Mouse (Mus musculus): Measurements from ENCODE around the gene Irf2. TPM values are rescaled to one million over a fixed set of nuclear protein-coding genes. Genes with fewer than 3 reads are reported as not detected.

The Irf2 gene
- polyA plus RNA-seq, 1 experiment from 2014 or later, result 9.2 TPM

- H3K4me3 ChIP-seq (ENCODE audit: low read depth, low read length), result no peak overlapping the region
- no peaks in the 10 kb centered on the region for H3K9me3 ChIP-seq (ENCODE audit: control insufficient read depth, low read length)
- 93% methylated on average over 6 of the region's 6 CpGs for WGBS
- no peak overlapping the region for H3K9ac ChIP-seq (ENCODE audit: low read length)
- DNase-seq (ENCODE audit: low spot score, missing footprints), result no peak
- H3K4me2 ChIP-seq, result no peak overlapping the region
- ATAC-seq (ENCODE audit: low FRiP score), result no peak
- H3K27ac ChIP-seq (ENCODE audit: low read depth, low read length), result no peak overlapping the region
- H3K36me3 ChIP-seq (ENCODE audit: control insufficient read depth, insufficient read depth, low read length), result no peaks in the 10 kb centered on the region
- H3K27me3 ChIP-seq (ENCODE audit: control insufficient read depth, insufficient read depth, low read length), result no peaks in the 10 kb centered on the region
- H3K4me1 ChIP-seq (ENCODE audit: control insufficient read depth, insufficient read depth, low read length), result no peaks in the 10 kb centered on the region
Observed at GRCm38 (mm10) chr8:46781067-46781657, 41.6 kb downstream of the Irf2 start.

- no peak overlapping the region for H3K27ac ChIP-seq (ENCODE audit: low read depth, low read length)
- H3K36me3 ChIP-seq (ENCODE audit: control insufficient read depth, insufficient read depth, low read length), result no peaks in the 10 kb centered on the region
- no peaks in the 10 kb centered on the region for H3K4me1 ChIP-seq (ENCODE audit: control insufficient read depth, insufficient read depth, low read length)
- no peak for DNase-seq (ENCODE audit: low spot score, missing footprints)
- no peak overlapping the region for H3K9ac ChIP-seq (ENCODE audit: low read length)
- H3K9me3 ChIP-seq (ENCODE audit: control insufficient read depth, low read length), result no peaks in the 10 kb centered on the region
- no peak for ATAC-seq (ENCODE audit: low FRiP score)
- 95% methylated on average over 5 of the region's 5 CpGs for WGBS
- no peak overlapping the region for H3K4me2 ChIP-seq
- H3K27me3 ChIP-seq (ENCODE audit: control insufficient read depth, insufficient read depth, low read length), result no peaks in the 10 kb centered on the region
- no peak overlapping the region for H3K4me3 ChIP-seq (ENCODE audit: low read depth, low read length)
Observed at GRCm38 (mm10) chr8:46782254-46782653, 42.7 kb downstream of the Irf2 start.

- Histone ChIP-seq H3K36me3 (ENCODE audit: control insufficient read depth, insufficient read depth, low read length) (no peaks in the 10 kb centered on the region), H3K9ac (ENCODE audit: low read length) (no peak overlapping the region), H3K27me3 (ENCODE audit: control insufficient read depth, insufficient read depth, low read length) (no peaks in the 10 kb centered on the region), H3K4me1 (ENCODE audit: control insufficient read depth, insufficient read depth, low read length) (no peaks in the 10 kb centered on the region), H3K4me3 (ENCODE audit: low read depth, low read length) (no peak overlapping the region), H3K27ac (ENCODE audit: low read depth, low read length) (no peak overlapping the region), H3K9me3 (ENCODE audit: control insufficient read depth, low read length) (no peaks in the 10 kb centered on the region), H3K4me2 (no peak overlapping the region)
- peak; percentile 10 for DNase-seq (ENCODE audit: low spot score, missing footprints)
- WGBS, result 55% methylated on average over 2 of the region's 2 CpGs
- ATAC-seq (ENCODE audit: low FRiP score), result no peak
Observed at GRCm38 (mm10) chr8:46785070-46785469, 45.5 kb downstream of the Irf2 start.

GRCm38 (mm10) chr8:46785926-46786325, 46.4 kb downstream of the Irf2 start:
- WGBS, result 89% methylated on average over 6 of the region's 6 CpGs
- ATAC-seq (ENCODE audit: low FRiP score) (no peak), DNase-seq (ENCODE audit: low spot score, missing footprints) (peak; percentile 79)

GRCm38 (mm10) chr8:46789091-46789881, 49.8 kb downstream of the Irf2 start:
- 90% methylated on average over 5 of the region's 5 CpGs for WGBS
- peak; percentile 69 for DNase-seq (ENCODE audit: low spot score, missing footprints)

More at GRCm38 (mm10) chr8:46785926-46786325, 46.4 kb downstream of the Irf2 start:
- no peak overlapping the region for H3K4me2 ChIP-seq
- H3K27ac ChIP-seq (ENCODE audit: low read depth, low read length), result no peak overlapping the region
- H3K36me3 ChIP-seq (ENCODE audit: control insufficient read depth, insufficient read depth, low read length), result no peaks in the 10 kb centered on the region
- H3K4me3 ChIP-seq (ENCODE audit: low read depth, low read length), result no peak overlapping the region
- H3K27me3 ChIP-seq (ENCODE audit: control insufficient read depth, insufficient read depth, low read length), result no peaks in the 10 kb centered on the region
- H3K4me1 ChIP-seq (ENCODE audit: control insufficient read depth, insufficient read depth, low read length), result no peaks in the 10 kb centered on the region
- H3K9ac ChIP-seq (ENCODE audit: low read length), result no peak overlapping the region
- no peaks in the 10 kb centered on the region for H3K9me3 ChIP-seq (ENCODE audit: control insufficient read depth, low read length)

GRCm38 (mm10) chr8:46791664-46792371, 52.3 kb downstream of the Irf2 start:
- 82% methylated on average over 5 of the region's 5 CpGs for WGBS

More at GRCm38 (mm10) chr8:46789091-46789881, 49.8 kb downstream of the Irf2 start:
- Histone ChIP-seq H3K4me3 (ENCODE audit: low read depth, low read length) (no peak overlapping the region), H3K9me3 (ENCODE audit: control insufficient read depth, low read length) (no peaks in the 10 kb centered on the region), H3K9ac (ENCODE audit: low read length) (no peak overlapping the region), H3K27me3 (ENCODE audit: control insufficient read depth, insufficient read depth, low read length) (no peaks in the 10 kb centered on the region), H3K4me2 (no peak overlapping the region), H3K4me1 (ENCODE audit: control insufficient read depth, insufficient read depth, low read length) (no peaks in the 10 kb centered on the region), H3K36me3 (ENCODE audit: control insufficient read depth, insufficient read depth, low read length) (no peaks in the 10 kb centered on the region), H3K27ac (ENCODE audit: low read depth, low read length) (no peak overlapping the region)
- ATAC-seq (ENCODE audit: low FRiP score), result no peak

GRCm38 (mm10) chr8:46792653-46793052, 53.1 kb downstream of the Irf2 start:
- ATAC-seq (ENCODE audit: low FRiP score) (no peak), DNase-seq (ENCODE audit: low spot score, missing footprints) (no peak)
- Histone ChIP-seq H3K36me3 (ENCODE audit: control insufficient read depth, insufficient read depth, low read length) (no peaks in the 10 kb centered on the region), H3K4me3 (ENCODE audit: low read depth, low read length) (no peak overlapping the region), H3K4me2 (no peak overlapping the region), H3K9me3 (ENCODE audit: control insufficient read depth, low read length) (no peaks in the 10 kb centered on the region), H3K4me1 (ENCODE audit: control insufficient read depth, insufficient read depth, low read length) (no peaks in the 10 kb centered on the region), H3K27me3 (ENCODE audit: control insufficient read depth, insufficient read depth, low read length) (no peaks in the 10 kb centered on the region), H3K27ac (ENCODE audit: low read depth, low read length) (no peak overlapping the region), H3K9ac (ENCODE audit: low read length) (no peak overlapping the region)
- WGBS, result 82% methylated on average over 2 of the region's 2 CpGs

More at GRCm38 (mm10) chr8:46791664-46792371, 52.3 kb downstream of the Irf2 start:
- H3K9ac ChIP-seq (ENCODE audit: low read length), result no peak overlapping the region
- H3K36me3 ChIP-seq (ENCODE audit: control insufficient read depth, insufficient read depth, low read length), result no peaks in the 10 kb centered on the region
- ATAC-seq (ENCODE audit: low FRiP score) (no peak), DNase-seq (ENCODE audit: low spot score, missing footprints) (no peak)
- no peak overlapping the region for H3K4me3 ChIP-seq (ENCODE audit: low read depth, low read length)
- H3K4me2 ChIP-seq, result no peak overlapping the region
- H3K9me3 ChIP-seq (ENCODE audit: control insufficient read depth, low read length), result no peaks in the 10 kb centered on the region
- H3K4me1 ChIP-seq (ENCODE audit: control insufficient read depth, insufficient read depth, low read length), result no peaks in the 10 kb centered on the region
- no peaks in the 10 kb centered on the region for H3K27me3 ChIP-seq (ENCODE audit: control insufficient read depth, insufficient read depth, low read length)
- no peak overlapping the region for H3K27ac ChIP-seq (ENCODE audit: low read depth, low read length)

- H3K9ac ChIP-seq (ENCODE audit: low read length), result no peak overlapping the region
- H3K4me2 ChIP-seq, result no peak overlapping the region
- 97% methylated on average over 14 of the region's 14 CpGs for WGBS
- no peaks in the 10 kb centered on the region for H3K27me3 ChIP-seq (ENCODE audit: control insufficient read depth, insufficient read depth, low read length)
- H3K36me3 ChIP-seq (ENCODE audit: control insufficient read depth, insufficient read depth, low read length), result no peaks in the 10 kb centered on the region
- H3K27ac ChIP-seq (ENCODE audit: low read depth, low read length), result no peak overlapping the region
- peak; percentile 72 for DNase-seq (ENCODE audit: low spot score, missing footprints)
- no peak overlapping the region for H3K4me3 ChIP-seq (ENCODE audit: low read depth, low read length)
- no peaks in the 10 kb centered on the region for H3K4me1 ChIP-seq (ENCODE audit: control insufficient read depth, insufficient read depth, low read length)
- no peak for ATAC-seq (ENCODE audit: low FRiP score)
- H3K9me3 ChIP-seq (ENCODE audit: control insufficient read depth, low read length), result no peaks in the 10 kb centered on the region
Observed at GRCm38 (mm10) chr8:46793248-46793647, 53.7 kb downstream of the Irf2 start.

GRCm38 (mm10) chr8:46794317-46794716, 54.8 kb downstream of the Irf2 start:
- Histone ChIP-seq H3K36me3 (ENCODE audit: control insufficient read depth, insufficient read depth, low read length) (no peaks in the 10 kb centered on the region), H3K27ac (ENCODE audit: low read depth, low read length) (no peak overlapping the region), H3K4me2 (no peak overlapping the region), H3K9me3 (ENCODE audit: control insufficient read depth, low read length) (no peaks in the 10 kb centered on the region), H3K9ac (ENCODE audit: low read length) (no peak overlapping the region), H3K4me1 (ENCODE audit: control insufficient read depth, insufficient read depth, low read length) (no peaks in the 10 kb centered on the region), H3K4me3 (ENCODE audit: low read depth, low read length) (no peak overlapping the region), H3K27me3 (ENCODE audit: control insufficient read depth, insufficient read depth, low read length) (no peaks in the 10 kb centered on the region)
- DNase-seq (ENCODE audit: low spot score, missing footprints), result no peak
- WGBS, result 69% methylated on average over 5 of the region's 5 CpGs
- ATAC-seq (ENCODE audit: low FRiP score), result no peak

Data from midbrain, embryonic 11.5 days (tissue).